8 mouse cellular contexts compared by ENCODE assay signal in the genomic region with DNA sequence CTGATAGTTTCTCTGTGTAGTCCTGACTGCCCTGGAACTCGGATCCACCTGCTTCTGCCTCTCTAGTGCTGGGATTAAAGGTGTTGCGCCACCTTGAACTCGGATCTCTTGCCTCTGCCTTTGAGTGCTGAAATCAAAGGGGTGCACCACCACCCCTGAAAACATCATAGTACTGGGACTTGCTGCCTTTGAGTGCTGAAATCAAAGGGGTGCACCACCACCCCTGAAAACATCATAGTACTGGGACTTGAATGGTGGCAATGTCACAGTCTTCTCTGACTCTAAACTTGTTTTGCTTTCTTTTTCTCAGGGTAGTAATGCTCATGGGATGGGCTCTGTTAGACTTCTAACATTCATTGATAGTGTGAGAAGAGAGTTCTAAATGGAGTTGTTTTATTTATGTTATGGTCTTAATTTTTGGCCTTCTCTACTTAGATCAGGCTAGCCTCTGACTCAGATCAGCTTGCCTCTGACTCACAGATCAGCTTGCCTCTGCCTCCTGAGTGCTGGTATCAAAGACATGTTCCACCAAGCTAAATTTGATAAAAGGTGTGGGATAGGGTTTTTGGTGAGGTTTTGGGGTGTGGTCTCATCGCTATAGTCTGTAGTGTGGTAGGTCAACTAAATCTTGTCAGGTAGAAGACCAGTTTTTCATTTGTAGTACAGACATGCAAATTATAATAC. TPM values are rescaled to one million over a fixed set of nuclear protein-coding genes. Genes with fewer than 3 reads are reported as not detected.
DNase-seq lines count a peak whose midpoint lies in the region; ATAC-seq and TF ChIP-seq lines count a peak whose summit lies in the region.

No protein-coding gene starts in this region.

- TF ChIP-seq CTCF in G1E (IDR thresholded peaks at IDR 0.05; ENCODE audit: low read depth, low read length): no peak

- 79% methylated on average over 4 of the region's 4 CpGs for WGBS in heart, embryonic 15.5 days
- WGBS in hindbrain, embryonic 11.5 days: 89% methylated on average over 4 of the region's 4 CpGs
- WGBS in midbrain, embryonic 13.5 days: 94% methylated on average over 4 of the region's 4 CpGs

- DNase-seq in heart, adult 9 months (ENCODE audit: low spot score in 2 of 2): no peak
- DNase-seq in G1E (ENCODE audit: low spot score): no peak
- no peak for DNase-seq in hindbrain, embryonic 11.5 days (ENCODE audit: low spot score)
- DNase-seq in cerebellum, adult 18-20 months: no peak
- no peak for DNase-seq in yolk sac, embryonic 10.5 days (ENCODE audit: low spot score)
- DNase-seq in kidney, adult 18-20 months: no peak

- no peak overlapping the region for H3K27ac ChIP-seq in heart, embryonic 15.5 days
- H3K27ac ChIP-seq in hindbrain, embryonic 11.5 days (ENCODE audit: low read depth, low read length): no peak overlapping the region
- H3K27ac ChIP-seq in midbrain, embryonic 13.5 days: no peak overlapping the region

- no peaks in the 10 kb centered on the region for H3K9me3 ChIP-seq in heart, embryonic 15.5 days (replicated peaks)
- no peaks in the 10 kb centered on the region for H3K9me3 ChIP-seq in G1E (replicated peaks)
- no peaks in the 10 kb centered on the region for H3K9me3 ChIP-seq in hindbrain, embryonic 11.5 days (ENCODE audit: control insufficient read depth, low read length)
- no peaks in the 10 kb centered on the region for H3K9me3 ChIP-seq in midbrain, embryonic 13.5 days

- peak overlapping the region; percentile 86 for H3K4me2 ChIP-seq in heart, embryonic 15.5 days
- H3K4me2 ChIP-seq in hindbrain, embryonic 11.5 days (replicated peaks; ENCODE audit: low read depth, low read length): peak overlapping the region; percentile 88
- H3K4me2 ChIP-seq in midbrain, embryonic 13.5 days (replicated peaks): peak overlapping the region; percentile 97

- ATAC-seq in heart, embryonic 15.5 days (replicated peaks; ENCODE audit: insufficient number of reproducible peaks, insufficient read depth, low FRiP score, low read depth): no peak
- no peak for ATAC-seq in G1E (ENCODE audit: extremely low read depth, insufficient number of reproducible peaks, low FRiP score, poor library complexity, severe bottlenecking)
- no peak for ATAC-seq in hindbrain, embryonic 11.5 days (ENCODE audit: low FRiP score)
- ATAC-seq in midbrain, embryonic 13.5 days: no peak

- H3K4me1 ChIP-seq in heart, embryonic 15.5 days (replicated peaks): peaks cover 28% of the 10 kb centered on the region
- peaks cover 25% of the 10 kb centered on the region for H3K4me1 ChIP-seq in G1E (ENCODE audit: insufficient read depth, low read depth, low read length)
- H3K4me1 ChIP-seq in hindbrain, embryonic 11.5 days (replicated peaks; ENCODE audit: control insufficient read depth, insufficient read depth, low read length): peaks cover 4% of the 10 kb centered on the region; the same call in 1 of the 2 replicates
- H3K4me1 ChIP-seq in midbrain, embryonic 13.5 days (replicated peaks): peaks cover 50% of the 10 kb centered on the region

- peaks cover 13% of the 10 kb centered on the region for H3K36me3 ChIP-seq in heart, embryonic 15.5 days
- H3K36me3 ChIP-seq in G1E (replicated peaks): peaks cover 36% of the 10 kb centered on the region
- no peaks in the 10 kb centered on the region for H3K36me3 ChIP-seq in hindbrain, embryonic 11.5 days (ENCODE audit: control insufficient read depth, insufficient read depth, low read length)
- peaks cover 16% of the 10 kb centered on the region; the same call in 1 of the 2 replicates for H3K36me3 ChIP-seq in midbrain, embryonic 13.5 days

- H3K4me3 ChIP-seq in heart, embryonic 15.5 days: peak overlapping the region; percentile 89
- peak overlapping the region; percentile 81 for H3K4me3 ChIP-seq in G1E (ENCODE audit: low read depth, low read length)
- H3K4me3 ChIP-seq in hindbrain, embryonic 11.5 days (ENCODE audit: low read depth, low read length): peak overlapping the region; percentile 100
- H3K4me3 ChIP-seq in midbrain, embryonic 13.5 days (replicated peaks): peak overlapping the region; percentile 99

- H3K9ac ChIP-seq in heart, embryonic 15.5 days: peak overlapping the region; percentile 100; the same call in 1 of the 2 replicates
- no peak overlapping the region for H3K9ac ChIP-seq in hindbrain, embryonic 11.5 days (ENCODE audit: low read depth, low read length)
- peak overlapping the region; percentile 97 for H3K9ac ChIP-seq in midbrain, embryonic 13.5 days (replicated peaks)

- no peaks in the 10 kb centered on the region for H3K27me3 ChIP-seq in heart, embryonic 15.5 days
- H3K27me3 ChIP-seq in G1E (ENCODE audit: insufficient read depth, low read length): no peaks in the 10 kb centered on the region
- no peaks in the 10 kb centered on the region for H3K27me3 ChIP-seq in hindbrain, embryonic 11.5 days (ENCODE audit: control insufficient read depth, insufficient read depth, low read length)
- no peaks in the 10 kb centered on the region for H3K27me3 ChIP-seq in midbrain, embryonic 13.5 days

RNA-seq across cellular contexts. Expression of a gene that starts 6.7 kb away (rescaled TPM):
- 16.6 and 17.2 TPM in 2 replicates for polyA plus RNA-seq in heart, embryonic 15.5 days (2015; fragmentation: Nextera tagmentation; extraction: Ambion mirVana)
- total RNA-seq in G1E (2014; fragmentation: Nextera tagmentation) (311 and 328 TPM in 2 replicates), G1E (2017) (51.0 and 73.8 TPM in 2 replicates)
- polyA plus RNA-seq in G1E (2012): 48.2 and 50.0 TPM in 2 replicates
- 36.3 and 46.6 TPM in 2 replicates for polyA plus RNA-seq in hindbrain, embryonic 11.5 days (2014; fragmentation: Nextera tagmentation; extraction: Ambion mirVana)
- 31.3 and 34.1 TPM in 2 replicates for polyA plus RNA-seq in midbrain, embryonic 13.5 days (2015; fragmentation: Nextera tagmentation; extraction: Ambion mirVana)
